Mouse (Mus musculus) urinary bladder, postnatal 0 days (tissue): ENCODE measurements around the gene Ctla2a. TPM values are rescaled to one million over a fixed set of nuclear protein-coding genes. Genes with fewer than 3 reads are reported as not detected.

ENCODE experiments used
- polyA plus RNA-seq: library from polyadenylated mRNA; unstranded; fragments of >200 nt; fragmentation: Nextera tagmentation; extraction: Ambion mirVana; gene quantifications from 2 replicates; pipeline ENCODE4 v1.2.1, GENCODE M21; 2015

The Ctla2a gene
- polyA plus RNA-seq: 56.6 and 185 TPM in 2 replicates

GRCm38 (mm10) chr13:60936500-60936901 lies at the start of gene Ctla2a, which contains the start of gene Gm49391:
Gene Ctla2a, minus strand, starts transcription at chr13:60936625.
Gene Gm49391, minus strand, starts transcription at chr13:60936571.

GRCm38 (mm10) chr13:60941884-60942283 lies 5.5 kb upstream of the Ctla2a start, which contains the start of gene Tpbpa:
Gene Tpbpa, minus strand, starts transcription at chr13:60941984.

GRCm38 (mm10) chr13:60935490-60935889 lies 935 bp downstream of the Ctla2a start, which contains the start of gene Gm49393:
Gene Gm49393, minus strand, starts transcription at chr13:60935590.

GRCm38 (mm10) chr13:60904780-60905179 lies 31.6 kb downstream of the Ctla2a start, which contains the start of gene Tpbpb:
Gene Tpbpb, minus strand, starts transcription at chr13:60904880.

GRCm38 (mm10) chr13:60897328-60897727 lies 39.1 kb downstream of the Ctla2a start, which contains the start of gene Ctla2b:
Gene Ctla2b, minus strand, starts transcription at chr13:60897447.

GRCm38 (mm10) chr13:60896794-60897193 lies 39.6 kb downstream of the Ctla2a start, which contains the start of gene Gm49392:
Gene Gm49392, minus strand, starts transcription at chr13:60896894.

Other genes with a start within 250 kb of the Ctla2a start
- not detected in 2 replicates for gene BC051665, start 150.3 kb downstream of the Ctla2a start, polyA plus RNA-seq
- gene Ctsll3, start 133.8 kb downstream of the Ctla2a start, polyA plus RNA-seq: 0.23 TPM in 1 of 2 replicates, not detected in the other
- gene 4930486L24Rik, start 72.2 kb downstream of the Ctla2a start, polyA plus RNA-seq: 0.15 TPM in 1 of 2 replicates, not detected in the other
- 0.29 and 0.67 TPM in 2 replicates for gene Gm49392, start 39.7 kb downstream of the Ctla2a start, polyA plus RNA-seq
- gene Ctla2b, start 39.2 kb downstream of the Ctla2a start, polyA plus RNA-seq: 6.3 and 14.5 TPM in 2 replicates
- not detected in 2 replicates for gene Tpbpb, start 31.7 kb downstream of the Ctla2a start, polyA plus RNA-seq
- 0.26 TPM in 1 of 2 replicates, not detected in the other for gene Gm49393, start 1.0 kb downstream of the Ctla2a start, polyA plus RNA-seq
- 5.7 and 12.7 TPM in 2 replicates for gene Gm49391, start 54 bp downstream of the Ctla2a start, polyA plus RNA-seq
- not detected in 2 replicates for gene Tpbpa, start 5.4 kb upstream of the Ctla2a start, polyA plus RNA-seq
- gene Ctsj, start 69.3 kb upstream of the Ctla2a start, polyA plus RNA-seq: 0.24 TPM in 1 of 2 replicates, not detected in the other
- not detected in 2 replicates for gene Ctsq, start 104.0 kb upstream of the Ctla2a start, polyA plus RNA-seq
- gene Ctsr, start 227.6 kb upstream of the Ctla2a start, polyA plus RNA-seq: not detected in 2 replicates